ENCODE assay signal across 8 mouse cellular contexts in the genomic region with DNA sequence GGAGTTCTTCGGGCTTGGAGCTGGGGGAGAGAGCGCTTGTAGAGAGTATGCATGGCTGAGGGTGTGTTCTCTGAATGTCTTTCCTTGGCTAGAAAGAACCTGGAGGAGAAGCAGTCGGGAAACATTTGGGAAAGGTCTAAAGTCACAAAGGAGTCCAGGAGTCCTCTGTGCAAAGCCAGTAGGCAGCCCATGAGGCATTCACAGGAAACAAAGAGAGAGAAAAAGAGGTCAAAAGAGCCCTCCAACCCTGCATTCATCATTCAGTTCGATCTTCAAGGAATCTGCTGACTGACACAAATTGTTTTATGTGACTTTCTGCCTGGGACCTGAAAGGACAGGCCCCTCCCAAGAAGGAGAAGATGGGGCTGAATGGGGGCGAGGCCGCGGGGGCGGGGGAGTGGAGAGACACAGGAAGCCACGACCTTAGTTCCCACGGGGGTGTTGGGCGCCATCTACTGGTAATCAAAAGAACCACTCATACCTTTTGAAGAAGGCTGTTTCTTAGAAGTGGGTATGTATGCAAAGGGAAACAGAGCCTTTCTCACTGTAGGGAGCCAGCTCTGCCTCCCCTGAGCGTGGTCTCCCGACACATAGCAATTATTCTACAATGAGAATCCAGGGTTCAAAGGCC.
DNase-seq lines count a peak whose midpoint lies in the region; ATAC-seq and TF ChIP-seq lines count a peak whose summit lies in the region.

No protein-coding gene starts in this region.

- H3K79me2 ChIP-seq in liver, adult 2 months (ENCODE audit: control insufficient read depth, insufficient read depth, low read length): no peaks in the 10 kb centered on the region

- no peak overlapping the region for H3K9ac ChIP-seq in embryonic facial prominence, embryonic 12.5 days
- H3K9ac ChIP-seq in liver, adult 2 months (ENCODE audit: low read depth, low read length): no peak overlapping the region
- H3K9ac ChIP-seq in neural tube, embryonic 11.5 days (ENCODE audit: low read length): no peak overlapping the region
- H3K9ac ChIP-seq in stomach, postnatal 0 days (ENCODE audit: low read length): no peak overlapping the region

- H3K27me3 ChIP-seq in embryonic facial prominence, embryonic 12.5 days: no peaks in the 10 kb centered on the region
- H3K27me3 ChIP-seq in liver, adult 2 months (ENCODE audit: control insufficient read depth, insufficient read depth, low read length): no peaks in the 10 kb centered on the region
- no peaks in the 10 kb centered on the region for H3K27me3 ChIP-seq in neural tube, embryonic 11.5 days (ENCODE audit: control insufficient read depth, insufficient read depth, low read length)
- no peaks in the 10 kb centered on the region for H3K27me3 ChIP-seq in stomach, postnatal 0 days (ENCODE audit: control insufficient read depth, insufficient read depth, low read length)

- no peaks in the 10 kb centered on the region for H3K9me3 ChIP-seq in embryonic facial prominence, embryonic 12.5 days
- H3K9me3 ChIP-seq in neural tube, embryonic 11.5 days (ENCODE audit: control insufficient read depth, low read length): no peaks in the 10 kb centered on the region
- H3K9me3 ChIP-seq in stomach, postnatal 0 days (ENCODE audit: control insufficient read depth, low read length): no peaks in the 10 kb centered on the region

- H3K4me1 ChIP-seq in embryonic facial prominence, embryonic 12.5 days: 0 out of 2 replicates have a peak, but pooled peaks cover 5% of the 10 kb centered on the region
- no peaks in the 10 kb centered on the region for H3K4me1 ChIP-seq in liver, adult 2 months (ENCODE audit: control insufficient read depth, insufficient read depth, low read length)
- H3K4me1 ChIP-seq in neural tube, embryonic 11.5 days (ENCODE audit: control insufficient read depth, insufficient read depth, low read length): 0 out of 2 replicates have a peak, but pooled peaks cover 5% of the 10 kb centered on the region
- no peaks in the 10 kb centered on the region for H3K4me1 ChIP-seq in stomach, postnatal 0 days (replicated peaks; ENCODE audit: control insufficient read depth, insufficient read depth)

- no peak for ATAC-seq in embryonic facial prominence, embryonic 12.5 days (ENCODE audit: insufficient number of reproducible peaks, insufficient read depth, low FRiP score, low TSS enrichment)
- ATAC-seq in neural tube, embryonic 11.5 days (ENCODE audit: insufficient read depth, low FRiP score, low TSS enrichment): peak; percentile 80
- ATAC-seq in stomach, postnatal 0 days (ENCODE audit: low FRiP score, low TSS enrichment): peak; percentile 59

- H3K4me3 ChIP-seq in embryonic facial prominence, embryonic 12.5 days: no peak overlapping the region
- H3K4me3 ChIP-seq in liver, adult 2 months (ENCODE audit: insufficient read depth, low read depth, low read length): no peak overlapping the region
- H3K4me3 ChIP-seq in neural tube, embryonic 11.5 days (ENCODE audit: low read depth, low read length): no peak overlapping the region
- H3K4me3 ChIP-seq in stomach, postnatal 0 days (ENCODE audit: low read depth, low read length): no peak overlapping the region

- 17% methylated on average over 13 of the region's 13 CpGs for WGBS in embryonic facial prominence, embryonic 12.5 days
- 18% methylated on average over 13 of the region's 13 CpGs for WGBS in liver, adult 2 months
- WGBS in neural tube, embryonic 11.5 days: 7% methylated on average over 13 of the region's 13 CpGs
- WGBS in stomach, postnatal 0 days: 23% methylated on average over 13 of the region's 13 CpGs

- TF ChIP-seq EP300 in stomach, postnatal 0 days (optimal IDR thresholded peaks at IDR 0.05): no peak

- no peak overlapping the region for H3K27ac ChIP-seq in embryonic facial prominence, embryonic 12.5 days
- H3K27ac ChIP-seq in liver, adult 2 months (replicated peaks; ENCODE audit: insufficient read depth, low read depth, low read length): no peak overlapping the region
- H3K27ac ChIP-seq in neural tube, embryonic 11.5 days (ENCODE audit: low read depth, low read length): no peak overlapping the region
- H3K27ac ChIP-seq in stomach, postnatal 0 days (replicated peaks): no peak overlapping the region

- DNase-seq in 416B (ENCODE audit: low read depth): peak; percentile 67
- peak; percentile 50 for DNase-seq in adrenal gland, adult 2 months
- peak; percentile 74 for DNase-seq in heart, adult 8-10 months (ENCODE audit: low spot score)
- DNase-seq in kidney, adult 8-10 months: peak; percentile 41 to 52
- DNase-seq in liver, adult 2 months (ENCODE audit: extremely low read depth, low read depth, low spot score): peak; percentile 20
- DNase-seq in neural tube, embryonic 11.5 days (ENCODE audit: low spot score): peak; percentile 75
- DNase-seq in stomach, postnatal 0 days (ENCODE audit: low spot score): peak; percentile 64

- peak; percentile 75 for TF ChIP-seq CTCF in liver, adult 2 months (IDR thresholded peaks at IDR 0.05; ENCODE audit: low read depth, low read length)
- peak; percentile 87 for TF ChIP-seq CTCF in stomach, postnatal 0 days (IDR thresholded peaks at IDR 0.05; ENCODE audit: low read depth)

- peak overlapping the region; percentile 16; the same call in 1 of the 2 replicates for H3K4me2 ChIP-seq in embryonic facial prominence, embryonic 12.5 days (replicated peaks)
- H3K4me2 ChIP-seq in neural tube, embryonic 11.5 days (ENCODE audit: low read depth): no peak overlapping the region
- H3K4me2 ChIP-seq in stomach, postnatal 0 days (replicated peaks; ENCODE audit: low read depth): no peak overlapping the region; the same call in 1 of the 2 replicates

- H3K36me3 ChIP-seq in embryonic facial prominence, embryonic 12.5 days: no peaks in the 10 kb centered on the region
- no peaks in the 10 kb centered on the region for H3K36me3 ChIP-seq in liver, adult 2 months (ENCODE audit: control insufficient read depth, insufficient read depth, low read length)
- H3K36me3 ChIP-seq in neural tube, embryonic 11.5 days (ENCODE audit: control insufficient read depth, insufficient read depth, low read length): no peaks in the 10 kb centered on the region
- H3K36me3 ChIP-seq in stomach, postnatal 0 days (ENCODE audit: control insufficient read depth, insufficient read depth, low read length): no peaks in the 10 kb centered on the region

- no peak for TF ChIP-seq POLR2A in liver, adult 2 months (IDR thresholded peaks at IDR 0.05; ENCODE audit: extremely low read depth, insufficient read depth, low read length)

Comparison
In these comparisons a context has a peak if more than half of its experiments do, and no peak if none do; other contexts are left out.
1. DNase-seq: peak in every context shown above with its lines; median percentile 75 in neural tube, embryonic 11.5 days; 74 in heart, adult 8-10 months; 67 in 416B; 64 in stomach, postnatal 0 days; 50 in adrenal gland, adult 2 months; 46 in kidney, adult 8-10 months; 20 in liver, adult 2 months.